Mouse (Mus musculus): ENCODE data around the gene Bcl2a1c. TPM values are rescaled to one million over a fixed set of nuclear protein-coding genes. Genes with fewer than 3 reads are reported as not detected.

Gene Bcl2a1c
- polyA plus RNA-seq (2014; fragmentation: Illumina TruSeq; extraction: RNeasy Lipid Tissue Mini Kit (QIAGEN cat#74804)), result not detected

DNA sequence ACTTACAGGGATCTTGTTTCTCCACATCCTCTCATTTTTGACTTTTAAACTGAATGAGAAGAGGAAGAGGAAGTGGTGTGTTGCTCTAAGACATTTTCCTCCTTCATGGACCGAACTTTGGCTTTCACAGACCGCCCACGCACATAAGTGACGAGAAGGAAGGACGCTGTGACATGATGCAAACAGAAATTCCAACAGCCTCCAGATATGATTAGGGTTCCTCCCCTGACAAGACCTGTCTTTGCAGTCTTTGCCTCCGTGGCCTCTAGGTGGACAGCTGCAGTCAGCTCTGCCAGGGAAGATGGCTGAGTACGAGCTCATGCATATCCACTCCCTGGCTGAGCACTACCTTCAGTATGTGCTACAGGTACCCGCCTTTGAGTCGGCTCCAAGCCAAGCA is at the start of gene Bcl2a1c:
TSS of gene Bcl2a1c (plus strand) at position 281 of the 400 bp plus-strand sequence.

Other genes with a start within 250 kb of the Bcl2a1c start
- gene Crtap, start 60.5 kb downstream of the Bcl2a1c start, polyA plus RNA-seq (2014; fragmentation: Illumina TruSeq; extraction: RNeasy Lipid Tissue Mini Kit (QIAGEN cat#74804)), result 74.4 TPM
- gene Glb1, start 70.9 kb downstream of the Bcl2a1c start, polyA plus RNA-seq (2014; fragmentation: Illumina TruSeq; extraction: RNeasy Lipid Tissue Mini Kit (QIAGEN cat#74804)), result 13.7 TPM
- 1.2 TPM for gene Tmppe, start 71.0 kb downstream of the Bcl2a1c start, polyA plus RNA-seq (2014; fragmentation: Illumina TruSeq; extraction: RNeasy Lipid Tissue Mini Kit (QIAGEN cat#74804))
- not detected for gene Ccr4, start 174.8 kb downstream of the Bcl2a1c start, polyA plus RNA-seq (2014; fragmentation: Illumina TruSeq; extraction: RNeasy Lipid Tissue Mini Kit (QIAGEN cat#74804))
- not detected for gene C130032M10Rik, start 185.6 kb downstream of the Bcl2a1c start, polyA plus RNA-seq (2014; fragmentation: Illumina TruSeq; extraction: RNeasy Lipid Tissue Mini Kit (QIAGEN cat#74804))
- 0.37 TPM for gene Trim71, start 234.2 kb downstream of the Bcl2a1c start, polyA plus RNA-seq (2014; fragmentation: Illumina TruSeq; extraction: RNeasy Lipid Tissue Mini Kit (QIAGEN cat#74804))

Measured in ovary, adult 10 weeks (tissue).